Mouse (Mus musculus): ENCODE data around the gene Rasal1.

Rasal1 gene

DNA sequence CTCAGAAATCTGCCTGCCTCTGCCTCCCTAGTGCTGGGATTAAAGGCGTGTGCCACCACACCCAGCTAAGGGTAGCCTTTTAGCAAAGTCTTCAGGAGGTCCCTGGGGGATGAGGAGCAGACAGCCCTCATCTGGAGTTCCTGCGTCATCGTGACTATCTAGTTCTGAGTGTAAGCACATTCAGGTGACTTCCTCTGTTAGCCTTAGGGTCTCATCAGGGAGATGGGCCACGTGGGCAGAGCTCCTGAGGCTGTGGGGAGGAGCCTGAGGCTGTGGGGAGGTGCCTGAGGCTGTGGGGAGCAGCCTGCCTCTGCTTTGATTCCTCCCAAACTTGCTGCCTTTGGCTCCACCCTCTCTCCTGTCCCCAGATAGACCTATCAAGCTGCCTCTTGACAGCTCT, 48.3 kb downstream of the Rasal1 start:
- no peak for DNase-seq

- DNase-seq, result no peak
Observed at GRCm38 (mm10) chr5:120698181-120698580, 49.6 kb downstream of the Rasal1 start.

GRCm38 (mm10) chr5:120698801-120699391, 50.3 kb downstream of the Rasal1 start:
- no peak for DNase-seq

GRCm38 (mm10) chr5:120700996-120701790, 52.6 kb downstream of the Rasal1 start:
- DNase-seq, result no peak

GRCm38 (mm10) chr5:120702421-120702820, 53.8 kb downstream of the Rasal1 start:
- DNase-seq, result no peak

GRCm38 (mm10) chr5:120702969-120703368, 54.4 kb downstream of the Rasal1 start:
- DNase-seq, result no peak

GRCm38 (mm10) chr5:120703660-120704059, 55.0 kb downstream of the Rasal1 start:
- no peak for DNase-seq

DNA sequence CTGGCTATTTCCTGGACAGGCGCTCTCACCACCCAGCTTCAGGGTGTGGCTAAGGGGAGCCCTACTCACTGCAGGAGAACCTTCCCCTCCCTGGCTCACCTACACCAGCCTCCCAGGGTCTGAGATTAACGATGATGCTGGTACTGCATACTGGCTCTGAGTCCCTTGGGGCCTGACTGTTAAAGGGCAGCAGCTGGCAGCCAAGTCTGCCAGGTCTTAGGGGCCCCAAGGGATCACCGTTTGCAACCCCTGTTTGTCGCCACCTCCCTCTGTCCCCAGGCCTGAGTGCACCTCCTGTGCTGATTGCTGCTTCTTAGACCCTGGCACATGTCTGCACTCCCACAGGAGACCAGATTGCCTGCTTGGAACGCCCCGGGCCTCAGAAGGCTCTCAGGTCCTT, 55.8 kb downstream of the Rasal1 start:
- no peak for DNase-seq

- DNase-seq, result peak; percentile 69
Observed at GRCm38 (mm10) chr5:120706541-120706940, 57.9 kb downstream of the Rasal1 start.

GRCm38 (mm10) chr5:120706976-120707375, 58.4 kb downstream of the Rasal1 start:
- peak; percentile 47 for DNase-seq

- DNase-seq, result peak; percentile 63
Observed at GRCm38 (mm10) chr5:120710161-120710825, 61.7 kb downstream of the Rasal1 start.

- no peak for DNase-seq
Observed at GRCm38 (mm10) chr5:120710826-120711248, 62.2 kb downstream of the Rasal1 start.

DNA sequence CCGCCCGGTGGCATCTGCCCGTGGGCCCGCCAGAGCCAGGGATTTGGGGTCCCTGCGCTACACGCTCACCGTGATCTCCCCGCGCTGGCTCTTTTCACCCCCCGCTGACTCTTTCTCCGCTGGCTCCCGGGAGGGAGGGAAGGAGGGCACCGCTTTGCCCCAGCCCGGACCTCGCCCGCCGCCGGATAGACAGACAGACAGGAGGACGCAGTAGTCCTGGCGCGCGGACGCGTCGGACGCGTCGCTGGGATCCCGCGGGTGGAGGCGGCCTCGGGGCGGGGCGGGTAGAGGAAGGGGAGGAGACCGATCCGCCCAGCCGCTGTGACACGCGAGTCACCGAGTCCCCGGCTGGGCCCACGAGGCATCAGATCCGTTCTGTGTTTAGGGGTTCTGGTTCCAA, 62.8 kb downstream of the Rasal1 start:
- peak; percentile 47 for DNase-seq

- no peak for DNase-seq
Observed at GRCm38 (mm10) chr5:120711827-120712226, 63.2 kb downstream of the Rasal1 start, which contains the start of gene Dtx1. TSS of gene Dtx1 (minus strand) at chr5:120711927.

GRCm38 (mm10) chr5:120712721-120713120, 64.1 kb downstream of the Rasal1 start:
- DNase-seq, result no peak

GRCm38 (mm10) chr5:120714314-120714713, 65.7 kb downstream of the Rasal1 start:
- DNase-seq, result peak; percentile 85

DNA sequence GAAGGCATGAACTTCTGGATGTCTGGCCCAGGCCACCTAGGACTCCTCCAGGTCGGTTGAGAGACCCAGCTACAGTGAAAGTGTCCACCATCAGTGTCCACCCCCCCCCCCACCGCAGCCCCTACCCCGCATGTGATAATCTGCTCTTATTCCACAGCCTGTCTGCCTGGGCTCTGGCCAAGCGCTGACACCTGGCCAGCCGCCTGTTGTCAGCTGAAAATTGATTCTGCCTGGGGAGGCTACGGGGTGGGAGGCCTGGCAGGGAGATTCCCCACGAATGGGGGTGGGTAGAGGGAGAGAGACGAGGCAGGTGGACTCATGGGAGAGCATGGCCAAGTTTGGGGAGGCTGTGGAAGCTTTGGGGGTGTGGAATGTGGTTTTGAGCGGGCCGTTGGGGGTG, 68.5 kb downstream of the Rasal1 start:
- DNase-seq, result no peak

DNA sequence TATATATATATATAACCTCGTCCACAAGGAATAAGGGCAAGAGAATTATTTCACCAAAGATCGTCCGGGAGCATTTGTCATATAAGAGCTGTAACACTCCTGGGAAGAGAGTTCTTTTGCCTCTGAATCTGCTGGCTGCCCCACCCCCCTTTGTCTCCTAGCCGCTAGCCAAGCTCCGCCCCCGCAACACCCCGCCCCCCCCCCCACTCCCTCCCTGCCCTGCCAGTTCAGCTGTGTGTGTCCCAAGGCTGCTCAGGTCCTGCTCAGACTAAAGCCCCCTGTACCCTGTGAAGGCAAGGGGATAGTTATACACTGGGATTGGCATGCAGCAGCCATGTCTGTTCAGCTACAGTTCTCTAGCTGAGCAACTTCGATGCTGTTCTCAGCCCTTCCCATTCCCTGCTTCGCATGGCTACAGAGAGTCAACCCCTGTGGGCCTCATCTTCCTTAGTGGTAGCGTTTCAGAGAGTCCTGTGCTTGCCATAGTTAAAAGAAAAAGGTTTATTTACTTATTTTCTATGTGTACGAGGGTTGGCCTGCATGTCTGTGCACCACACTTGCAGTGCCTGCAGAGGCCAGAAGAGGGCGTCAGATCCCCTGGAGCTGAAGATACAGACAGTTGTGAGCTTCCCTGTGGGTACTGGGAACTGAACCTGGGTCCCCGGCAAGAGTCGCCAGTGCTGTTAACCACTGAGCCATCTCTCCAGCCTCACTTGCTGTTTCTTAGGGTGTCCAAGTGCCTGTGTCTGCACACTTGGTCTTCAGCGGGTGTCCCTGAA, 70.2 kb downstream of the Rasal1 start:
- no peak for DNase-seq

GRCm38 (mm10) chr5:120721005-120721404, 72.4 kb downstream of the Rasal1 start:
- no peak for DNase-seq

DNA sequence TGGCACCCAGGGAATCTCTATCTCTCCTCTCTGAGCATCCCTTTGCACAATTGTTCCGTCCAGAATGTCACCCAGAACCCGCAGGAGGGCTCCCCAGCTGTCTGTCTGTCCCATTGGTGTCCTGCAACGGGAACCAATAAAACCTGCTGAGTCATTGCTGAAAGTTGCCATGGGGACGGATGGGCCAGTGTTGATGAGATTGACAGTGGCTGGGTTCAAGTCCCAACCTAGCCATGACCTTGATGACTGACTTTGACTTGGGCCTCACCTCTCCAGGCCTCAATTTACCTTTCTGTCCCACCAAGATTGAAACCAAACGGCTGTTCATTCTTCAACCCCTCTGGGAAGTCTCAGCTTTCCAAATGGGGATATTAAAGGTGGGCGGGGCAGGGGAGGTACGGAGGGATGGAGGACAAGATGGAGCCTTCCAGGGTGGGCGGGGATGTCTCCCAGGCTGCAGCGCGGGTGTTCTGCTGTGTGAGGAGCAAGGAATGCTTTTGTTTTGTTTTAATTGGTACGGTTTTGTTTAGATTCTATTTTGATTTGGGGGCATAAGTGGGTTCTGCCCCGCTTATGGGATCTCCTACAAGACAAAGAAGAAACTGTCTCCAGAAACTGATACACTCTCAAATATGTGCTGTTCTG, 77.3 kb downstream of the Rasal1 start:
- no peak for DNase-seq
